Mouse (Mus musculus): ENCODE data around the gene Olfr1201. TPM values are rescaled to one million over a fixed set of nuclear protein-coding genes. Genes with fewer than 3 reads are reported as not detected.

Olfr1201 gene
- polyA plus RNA-seq, 1 experiment from 2014 or later: not detected

- no peak for DNase-seq
- no peak for ATAC-seq (ENCODE audit: insufficient read depth)
- no peaks in the 10 kb centered on the region for H3K4me1 ChIP-seq (ENCODE audit: insufficient read depth)
- no peak overlapping the region for H3K4me2 ChIP-seq
- no peaks in the 10 kb centered on the region for H3K27me3 ChIP-seq (ENCODE audit: insufficient read depth, low read length)
- no peaks in the 10 kb centered on the region for H3K9me3 ChIP-seq (ENCODE audit: low read depth, low read length)
- no peak overlapping the region for H3K9ac ChIP-seq
- H3K4me3 ChIP-seq (ENCODE audit: low read depth, low read length): no peak overlapping the region
- WGBS: 44% methylated on average over 2 of the region's 2 CpGs
- no peaks in the 10 kb centered on the region for H3K36me3 ChIP-seq (ENCODE audit: insufficient read depth)
- no peak for TF ChIP-seq CTCF (IDR thresholded peaks at IDR 0.05; ENCODE audit: low read depth)
- H3K27ac ChIP-seq (ENCODE audit: low read depth): no peak overlapping the region
These were observed 45.6 kb downstream of the Olfr1201 start for GRCm38 (mm10) chr2:88838477-88838876.

Other genes with a start within 250 kb of the Olfr1201 start
- not detected in 2 replicates for gene Olfr1188, start 236.1 kb upstream of the Olfr1201 start, polyA plus RNA-seq (2014; fragmentation: Nextera tagmentation; extraction: Ambion mirVana)
- gene Olfr1189, start 206.6 kb upstream of the Olfr1201 start, polyA plus RNA-seq (2014; fragmentation: Nextera tagmentation; extraction: Ambion mirVana): not detected in 2 replicates
- gene Olfr1191-ps1, start 152.5 kb upstream of the Olfr1201 start, polyA plus RNA-seq (2014; fragmentation: Nextera tagmentation; extraction: Ambion mirVana): not detected in 2 replicates
- gene Olfr1192-ps1, start 144.5 kb upstream of the Olfr1201 start, polyA plus RNA-seq (2014; fragmentation: Nextera tagmentation; extraction: Ambion mirVana): not detected in 2 replicates
- gene Olfr1193, start 117.4 kb upstream of the Olfr1201 start, polyA plus RNA-seq (2014; fragmentation: Nextera tagmentation; extraction: Ambion mirVana): not detected in 2 replicates
- gene Olfr1195, start 103.8 kb upstream of the Olfr1201 start, polyA plus RNA-seq (2014; fragmentation: Nextera tagmentation; extraction: Ambion mirVana): not detected in 2 replicates
- gene Olfr1196, start 88.4 kb upstream of the Olfr1201 start, polyA plus RNA-seq (2014; fragmentation: Nextera tagmentation; extraction: Ambion mirVana): not detected in 2 replicates
- not detected in 2 replicates for gene Olfr1197, start 60.7 kb upstream of the Olfr1201 start, polyA plus RNA-seq (2014; fragmentation: Nextera tagmentation; extraction: Ambion mirVana)
- gene Olfr1198, start 41.7 kb upstream of the Olfr1201 start, polyA plus RNA-seq (2014; fragmentation: Nextera tagmentation; extraction: Ambion mirVana): not detected in 2 replicates
- not detected in 2 replicates for gene Olfr1199, start 32.6 kb upstream of the Olfr1201 start, polyA plus RNA-seq (2014; fragmentation: Nextera tagmentation; extraction: Ambion mirVana)
- not detected in 2 replicates for gene Olfr1200, start 22.5 kb upstream of the Olfr1201 start, polyA plus RNA-seq (2014; fragmentation: Nextera tagmentation; extraction: Ambion mirVana)
- gene Olfr1202, start 21.5 kb downstream of the Olfr1201 start, polyA plus RNA-seq (2014; fragmentation: Nextera tagmentation; extraction: Ambion mirVana): not detected in 2 replicates
- gene Olfr1205, start 36.7 kb downstream of the Olfr1201 start, polyA plus RNA-seq (2014; fragmentation: Nextera tagmentation; extraction: Ambion mirVana): not detected in 2 replicates
- gene Olfr1204, start 56.3 kb downstream of the Olfr1201 start, polyA plus RNA-seq (2014; fragmentation: Nextera tagmentation; extraction: Ambion mirVana): not detected in 2 replicates
- gene Olfr1206, start 70.2 kb downstream of the Olfr1201 start, polyA plus RNA-seq (2014; fragmentation: Nextera tagmentation; extraction: Ambion mirVana): not detected in 2 replicates
- gene Olfr1208, start 109.3 kb downstream of the Olfr1201 start, polyA plus RNA-seq (2014; fragmentation: Nextera tagmentation; extraction: Ambion mirVana): not detected in 2 replicates
- gene Olfr1209, start 122.1 kb downstream of the Olfr1201 start, polyA plus RNA-seq (2014; fragmentation: Nextera tagmentation; extraction: Ambion mirVana): not detected in 2 replicates
- gene Olfr1211, start 145.1 kb downstream of the Olfr1201 start, polyA plus RNA-seq (2014; fragmentation: Nextera tagmentation; extraction: Ambion mirVana): not detected in 2 replicates
- not detected in 2 replicates for gene Olfr1212, start 160.9 kb downstream of the Olfr1201 start, polyA plus RNA-seq (2014; fragmentation: Nextera tagmentation; extraction: Ambion mirVana)
- gene Gm13762, start 187.2 kb downstream of the Olfr1201 start, polyA plus RNA-seq (2014; fragmentation: Nextera tagmentation; extraction: Ambion mirVana): not detected in 2 replicates
- not detected in 2 replicates for gene Olfr1214, start 199.6 kb downstream of the Olfr1201 start, polyA plus RNA-seq (2014; fragmentation: Nextera tagmentation; extraction: Ambion mirVana)
- gene Olfr1215, start 213.9 kb downstream of the Olfr1201 start, polyA plus RNA-seq (2014; fragmentation: Nextera tagmentation; extraction: Ambion mirVana): not detected in 2 replicates
- gene Olfr1216, start 225.3 kb downstream of the Olfr1201 start, polyA plus RNA-seq (2014; fragmentation: Nextera tagmentation; extraction: Ambion mirVana): not detected in 2 replicates
- gene Olfr1217, start 239.0 kb downstream of the Olfr1201 start, polyA plus RNA-seq (2014; fragmentation: Nextera tagmentation; extraction: Ambion mirVana): not detected in 2 replicates